Mouse (Mus musculus) kidney, embryonic 15.5 days (tissue): Measurements from ENCODE around the gene Gm5431. TPM values are rescaled to one million over a fixed set of nuclear protein-coding genes. Genes with fewer than 3 reads are reported as not detected.
"Not testable (repeated sequence)": the region's sequence is repeated elsewhere in the genome, so short reads cannot be mapped to it uniquely, and the experiment has no call there.

Experiments
- ATAC-seq: fragments of 200-750 bp; cut with Nextera tagmentation; replicated peaks from 2 replicates; pipeline ENCODE4 v1.8.0; 2017; ENCODE audit warnings: moderate TSS enrichment; ENCODE audit not compliant: low FRiP score
- H3K27ac ChIP-seq: fragments of 300-500 bp; sonication (generic); 2 replicates; pipeline ENCODE4 v1.5.1; 2015; ENCODE audit warnings: mild to moderate bottlenecking, inconsistent platforms
- H3K27me3 ChIP-seq: fragments of 300-500 bp; sonication (generic); 2 replicates; pipeline ENCODE4 v1.6.1; 2015; ENCODE audit warnings: inconsistent platforms
- H3K36me3 ChIP-seq: fragments of 300-500 bp; sonication (generic); 2 replicates; pipeline ENCODE4 v1.6.1; 2015; ENCODE audit warnings: inconsistent platforms
- H3K4me1 ChIP-seq: fragments of 300-500 bp; sonication (generic); 2 replicates; pipeline ENCODE4 v1.6.1; 2015; ENCODE audit warnings: inconsistent platforms
- H3K4me2 ChIP-seq: fragments of 300-500 bp; sonication (generic); 2 replicates; pipeline ENCODE4 v1.6.1; 2015; ENCODE audit warnings: moderate library complexity, mild to moderate bottlenecking, inconsistent platforms
- H3K4me3 ChIP-seq: fragments of 300-500 bp; sonication (generic); replicated peaks from 2 replicates; pipeline ENCODE4 v1.5.1; 2015; ENCODE audit warnings: mild to moderate bottlenecking, inconsistent platforms
- H3K9ac ChIP-seq: fragments of 300-500 bp; sonication (generic); 2 replicates; pipeline ENCODE4 v1.6.1; 2015; ENCODE audit warnings: mild to moderate bottlenecking, inconsistent platforms
- H3K9me3 ChIP-seq: fragments of 300-500 bp; sonication (generic); replicated peaks from 2 replicates; pipeline ENCODE4 v1.6.1; 2016; ENCODE audit warnings: inconsistent platforms
- WGBS: fragments of 180-500 bp; shearing (Covaris S2); methylation state at CpG from one replicate; pipeline ENCODE4 v1.1.7; 2015; ENCODE audit warnings: mixed read lengths; 5-methylcytosine and 5-hydroxymethylcytosine counted together
- polyA plus RNA-seq: library from polyadenylated mRNA; unstranded; fragments of >200 nt; fragmentation: Nextera tagmentation; extraction: Ambion mirVana; gene quantifications from 2 replicates; pipeline ENCODE4 v1.2.1, GENCODE M21; 2015

Gm5431 gene
- polyA plus RNA-seq, 1 experiment from 2014 or later = 0.14 TPM

DNA sequence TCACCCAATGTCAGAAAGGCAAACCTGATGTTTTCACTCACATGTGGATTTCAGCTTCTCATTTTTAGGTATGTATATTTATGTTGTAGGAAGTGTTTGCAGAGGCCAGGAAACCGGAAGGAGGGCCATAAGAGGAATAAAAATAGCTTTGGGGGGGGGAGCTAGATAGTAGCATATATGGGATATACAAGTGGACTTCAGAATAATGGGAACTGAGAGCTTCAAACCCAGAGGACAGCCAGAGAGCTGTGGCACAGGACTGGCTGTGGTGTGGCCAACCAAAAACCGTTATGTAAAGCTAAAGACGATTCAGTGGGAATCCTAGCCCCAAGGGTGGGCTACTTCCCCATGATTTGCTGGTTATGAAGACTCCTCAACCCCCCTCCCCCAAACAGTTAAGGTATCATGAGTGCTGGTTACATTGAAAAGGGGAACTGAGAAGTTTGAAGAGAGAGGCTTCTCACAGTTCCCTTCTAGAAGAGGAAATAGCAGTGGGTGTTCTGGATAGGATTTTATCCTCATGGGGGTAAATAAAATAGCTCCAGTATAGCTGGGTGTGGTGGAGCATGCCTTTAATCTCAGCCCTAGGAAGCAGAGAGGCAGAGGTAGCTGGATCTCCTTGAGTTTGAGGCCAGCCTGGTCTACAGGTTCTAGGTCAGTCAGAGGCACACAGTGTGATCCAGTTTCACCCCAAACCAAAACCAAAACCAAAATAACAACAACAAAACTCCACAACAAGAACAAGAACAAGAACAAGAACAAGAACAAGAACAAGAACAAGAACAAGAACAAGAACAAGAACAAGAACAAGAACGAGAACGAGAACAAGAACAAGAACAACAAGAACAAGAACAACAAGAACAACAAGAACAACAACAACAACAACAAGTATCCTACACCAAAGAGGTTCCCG is 1.1 kb downstream of the Gm5431 start:
- not testable (repeated sequence) for H3K9ac ChIP-seq, H3K9me3 ChIP-seq, H3K4me3 ChIP-seq, H3K4me2 ChIP-seq, H3K36me3 ChIP-seq, ATAC-seq, H3K27me3 ChIP-seq, H3K27ac ChIP-seq, H3K4me1 ChIP-seq
- 73% methylated on average over 6 of the region's 6 CpGs for WGBS

GRCm38 (mm10) chr11:48898812-48899431 is 3.1 kb downstream of the Gm5431 start:
- Histone ChIP-seq H3K4me3 (no peak overlapping the region), H3K27me3 (no peaks in the 10 kb centered on the region), H3K4me2 (no peak overlapping the region), H3K36me3 (no peaks in the 10 kb centered on the region), H3K9ac (no peak overlapping the region), H3K4me1 (no peaks in the 10 kb centered on the region), H3K9me3 (no peaks in the 10 kb centered on the region), H3K27ac (no peak overlapping the region)
- ATAC-seq = no peak
- 71% methylated on average over 2 of the region's 2 CpGs for WGBS

- Histone ChIP-seq H3K9me3 (no peaks in the 10 kb centered on the region), H3K27me3 (no peaks in the 10 kb centered on the region), H3K36me3 (no peaks in the 10 kb centered on the region), H3K4me3 (no peak overlapping the region), H3K9ac (no peak overlapping the region), H3K4me1 (peaks cover 20% of the 10 kb centered on the region), H3K4me2 (no peak overlapping the region), H3K27ac (no peak overlapping the region)
- WGBS = 93% methylated on average over 1 of the region's 1 CpGs
- no peak for ATAC-seq
Measured at GRCm38 (mm10) chr11:48876680-48877079, 25.3 kb downstream of the Gm5431 start.

DNA sequence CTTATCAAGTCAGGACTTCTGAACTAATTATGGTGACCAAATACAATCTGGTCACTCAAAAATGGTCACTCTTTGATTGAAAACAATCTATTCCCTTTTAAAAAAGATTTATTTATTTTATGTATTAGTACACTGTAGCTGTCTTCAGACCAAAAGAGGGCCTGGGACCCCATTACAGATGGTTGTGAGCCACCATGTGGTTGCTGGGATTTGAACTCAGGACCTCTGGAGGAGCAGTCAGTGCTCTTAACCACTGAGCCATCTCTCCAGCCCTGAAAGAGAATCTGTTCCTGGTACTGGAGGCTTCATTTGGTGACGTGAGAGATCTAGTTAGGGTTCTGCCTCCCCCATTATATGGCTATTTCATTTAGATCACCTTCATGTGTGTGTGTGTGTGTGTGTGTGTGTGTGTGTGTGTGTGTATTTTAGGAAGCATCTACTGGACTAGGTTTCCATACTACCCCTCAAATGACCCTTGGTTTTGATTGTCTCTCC is 26.6 kb downstream of the Gm5431 start:
- not testable (repeated sequence) for H3K36me3 ChIP-seq, H3K9me3 ChIP-seq, ATAC-seq, H3K4me3 ChIP-seq, H3K9ac ChIP-seq, H3K27ac ChIP-seq, H3K27me3 ChIP-seq, H3K4me2 ChIP-seq
- H3K4me1 ChIP-seq = peaks cover 28% of the 10 kb centered on the region
- WGBS = 79% methylated on average over 1 of the region's 1 CpGs

DNA sequence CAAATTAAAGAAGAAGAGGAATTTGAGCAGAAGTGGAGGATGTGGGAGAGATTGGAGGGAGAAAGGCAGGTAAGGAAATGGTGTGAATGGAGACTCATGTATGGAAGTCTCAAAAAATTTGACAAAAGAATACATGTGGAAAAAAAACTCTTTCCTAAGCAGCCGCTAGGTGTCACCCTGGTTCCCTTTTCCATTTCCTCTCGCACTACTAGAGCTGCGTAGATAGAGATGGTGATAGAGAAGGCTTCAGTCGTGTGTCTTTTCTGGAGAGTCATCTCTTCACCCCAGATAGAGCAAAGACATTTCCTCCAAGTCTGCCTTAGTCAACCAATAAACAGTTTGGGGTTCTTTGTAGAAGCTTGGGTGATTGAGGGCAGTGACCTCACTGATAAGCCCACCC is 27.5 kb downstream of the Gm5431 start:
- no peaks in the 10 kb centered on the region for H3K9me3 ChIP-seq
- H3K4me2 ChIP-seq = no peak overlapping the region
- H3K4me1 ChIP-seq = peaks cover 37% of the 10 kb centered on the region
- no peaks in the 10 kb centered on the region for H3K36me3 ChIP-seq
- no peak overlapping the region for H3K27ac ChIP-seq
- no peak for ATAC-seq
- no peaks in the 10 kb centered on the region for H3K27me3 ChIP-seq
- under 1% methylated on average over 4 of the region's 4 CpGs for WGBS
- H3K4me3 ChIP-seq = no peak overlapping the region
- no peak overlapping the region for H3K9ac ChIP-seq

DNA sequence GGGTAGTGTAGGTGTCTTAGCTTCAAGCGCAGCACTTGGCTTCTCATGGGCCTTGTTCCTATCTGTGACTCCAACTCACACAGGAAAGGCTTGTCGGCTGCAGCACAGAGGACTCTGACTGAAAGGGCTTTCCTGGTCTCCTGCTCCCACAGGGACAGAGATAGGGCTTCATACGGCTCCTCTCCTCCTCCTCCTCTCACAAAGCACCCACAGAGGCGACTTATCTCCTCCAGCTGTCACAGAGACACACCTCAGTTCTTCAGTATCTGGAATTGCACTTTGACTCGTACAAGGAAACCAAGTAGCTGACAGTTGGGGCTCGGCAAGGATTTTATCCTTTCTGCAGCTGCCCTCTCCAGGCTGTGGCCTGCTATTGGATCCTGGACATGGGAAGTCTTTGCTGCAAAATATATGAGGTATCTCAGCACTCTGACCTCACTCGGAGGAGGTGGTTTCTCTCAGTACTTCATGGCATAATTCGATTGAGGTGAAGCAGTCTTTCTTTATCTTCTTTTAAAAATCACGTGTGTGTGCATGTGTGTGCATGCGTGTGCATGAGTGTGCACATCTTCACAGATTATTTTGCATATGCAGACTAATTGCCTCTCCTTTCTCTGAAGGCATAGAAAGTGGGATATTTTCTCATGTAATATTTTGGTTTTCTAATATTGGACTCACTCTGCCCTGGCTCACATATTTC is 28.3 kb downstream of the Gm5431 start:
- Histone ChIP-seq H3K36me3 (no peaks in the 10 kb centered on the region), H3K9me3 (no peaks in the 10 kb centered on the region), H3K9ac (no peak overlapping the region), H3K27ac (peak overlapping the region; percentile 45; the same call in 1 of the 2 replicates), H3K4me1 (peaks cover 43% of the 10 kb centered on the region), H3K4me3 (no peak overlapping the region), H3K4me2 (no peak overlapping the region), H3K27me3 (no peaks in the 10 kb centered on the region)
- ATAC-seq = no peak
- WGBS = 50% methylated on average over 10 of the region's 10 CpGs

GRCm38 (mm10) chr11:48872695-48873300 is 29.2 kb downstream of the Gm5431 start:
- no peaks in the 10 kb centered on the region for H3K27me3 ChIP-seq
- 0 out of 2 replicates have a peak, but pooled peaks have one; percentile 5 for ATAC-seq
- no peaks in the 10 kb centered on the region for H3K36me3 ChIP-seq
- H3K4me1 ChIP-seq = peaks cover 43% of the 10 kb centered on the region
- H3K4me3 ChIP-seq = no peak overlapping the region
- peak overlapping the region; percentile 76 for H3K27ac ChIP-seq
- H3K9me3 ChIP-seq = no peaks in the 10 kb centered on the region
- H3K4me2 ChIP-seq = peak overlapping the region; percentile 74; the same call in 1 of the 2 replicates
- 71% methylated on average over 7 of the region's 7 CpGs for WGBS
- 0 out of 2 replicates have a peak overlapping the region, but pooled peaks have one; percentile 53 for H3K9ac ChIP-seq

DNA sequence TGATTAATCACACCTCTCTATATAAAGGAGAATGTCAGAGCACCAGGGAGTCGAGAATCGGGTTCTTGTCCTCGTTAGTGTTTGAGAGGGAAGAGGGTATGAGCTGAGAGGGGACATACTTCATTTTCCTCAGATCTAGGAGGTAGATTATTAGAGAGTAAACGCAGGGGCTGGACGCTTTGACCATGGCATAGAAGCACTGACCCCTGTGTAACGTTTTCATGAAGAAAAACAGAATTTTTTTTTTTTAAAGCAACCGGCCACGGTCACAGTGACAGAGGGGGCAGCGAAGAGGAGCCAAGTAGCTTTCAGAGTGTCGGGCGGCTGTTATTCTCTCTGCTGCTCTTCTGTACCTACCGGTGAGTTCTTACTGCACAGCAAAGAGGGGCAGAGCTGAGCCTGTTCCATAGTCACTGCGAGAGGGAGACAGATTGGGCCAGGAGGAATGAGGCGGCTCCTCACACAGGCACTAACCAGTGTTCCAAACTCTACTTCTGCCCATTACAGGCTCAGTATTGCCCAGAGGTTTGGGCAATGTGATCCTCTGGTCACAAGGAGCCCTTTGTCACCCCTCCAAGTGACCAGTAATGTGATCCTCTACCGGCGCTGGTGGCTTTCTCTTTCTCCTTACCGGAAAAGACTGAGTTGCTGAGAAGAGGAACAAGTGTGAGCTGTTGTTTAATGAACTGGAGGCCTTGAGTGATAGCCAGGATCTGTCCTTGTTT is 30.0 kb downstream of the Gm5431 start:
- Histone ChIP-seq H3K4me2 (peak overlapping the region; percentile 74), H3K4me3 (peak overlapping the region; percentile 43), H3K27ac (peak overlapping the region; percentile 76), H3K27me3 (no peaks in the 10 kb centered on the region), H3K9me3 (no peaks in the 10 kb centered on the region), H3K9ac (peak overlapping the region; percentile 53), H3K4me1 (peaks cover 43% of the 10 kb centered on the region), H3K36me3 (no peaks in the 10 kb centered on the region)
- WGBS = 5% methylated on average over 17 of the region's 17 CpGs
- 0 out of 2 replicates have a peak, but pooled peaks have one; percentile 22 for ATAC-seq

GRCm38 (mm10) chr11:48871201-48871772 is 30.7 kb downstream of the Gm5431 start, which contains the start of gene Irgm1:
TSS of gene Irgm1 (minus strand) at chr11:48871683.
- peak within 1 kb of the TSS; percentile 74 for H3K4me2 ChIP-seq
- peak within 1 kb of the TSS; percentile 53 for H3K9ac ChIP-seq
- peaks cover 6% of the 10 kb centered on the region for H3K36me3 ChIP-seq
- peaks cover 43% of the 10 kb centered on the region for H3K4me1 ChIP-seq
- no peaks in the 10 kb centered on the region for H3K27me3 ChIP-seq
- peak within 1 kb of the TSS; percentile 76 for H3K27ac ChIP-seq
- peak; percentile 70 for ATAC-seq
- peak within 1 kb of the TSS; percentile 43 for H3K4me3 ChIP-seq
- WGBS = 1% methylated on average over 19 of the region's 19 CpGs
- no peaks in the 10 kb centered on the region for H3K9me3 ChIP-seq

DNA sequence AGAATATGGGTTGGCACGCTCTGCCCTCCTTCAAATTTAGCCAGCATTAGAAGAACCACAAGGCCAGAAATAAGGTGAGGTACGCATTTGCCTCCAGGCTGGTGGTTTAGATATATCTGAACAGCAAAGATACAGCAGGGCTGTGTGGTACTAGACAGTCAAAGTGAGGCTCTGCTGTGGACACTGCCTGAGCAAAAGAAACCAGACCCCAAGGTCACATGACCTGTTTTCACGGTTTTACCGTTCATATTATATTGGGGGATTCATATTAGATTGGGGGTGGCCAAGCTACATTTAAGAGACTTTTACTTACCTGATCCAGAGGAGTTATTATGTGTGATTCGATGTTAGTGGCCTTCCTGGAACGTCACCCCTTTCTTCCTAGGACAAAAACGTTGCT is 31.2 kb downstream of the Gm5431 start:
- peak overlapping the region; percentile 43 for H3K4me3 ChIP-seq
- peaks cover 43% of the 10 kb centered on the region for H3K4me1 ChIP-seq
- no peak for ATAC-seq
- H3K9me3 ChIP-seq = no peaks in the 10 kb centered on the region
- no peaks in the 10 kb centered on the region for H3K27me3 ChIP-seq
- H3K9ac ChIP-seq = peak overlapping the region; percentile 53
- peak overlapping the region; percentile 76 for H3K27ac ChIP-seq
- peaks cover 11% of the 10 kb centered on the region for H3K36me3 ChIP-seq
- peak overlapping the region; percentile 74 for H3K4me2 ChIP-seq
- 33% methylated on average over 7 of the region's 7 CpGs for WGBS
